Mouse (Mus musculus) gastrocnemius, adult 2 months (tissue): Measurements from ENCODE around the gene Glo1. TPM values are rescaled to one million over a fixed set of nuclear protein-coding genes. Genes with fewer than 3 reads are reported as not detected.

Experiments used
- DNase-seq: peaks from one replicate; pipeline ENCODE4 v3.0.0; 2022
- H3K27ac ChIP-seq: fragments of 200-600 bp; 2 replicates; pipeline ENCODE4 v1.8.1; 2022; ENCODE audit warnings: mild to moderate bottlenecking
- H3K4me3 ChIP-seq: fragments of 200-600 bp; 2 replicates; pipeline ENCODE4 v1.8.1; 2022; ENCODE audit warnings: mild to moderate bottlenecking, moderate library complexity
- CTCF ChIP-seq: fragments of 200-600 bp; IDR thresholded peaks from 2 replicates; pipeline ENCODE4 v1.8.1; 2022; ENCODE audit warnings: antibody characterized with exemption, mild to moderate bottlenecking, moderate library complexity
- intact Hi-C: fragments of 180-260 bp; cut with DNase I; formaldehyde crosslinking; loops from one replicate; pipeline ENCODE4 v1.15.1; 2025
- total RNA-seq, 2 experiments: library from RNA; stranded (reverse); gene quantifications; 2 replicates each; pipeline ENCODE4 v1.2.3; 2021

The Glo1 gene
- total RNA-seq, 2 experiments from 2014 or later: 159 to 169 TPM

- Histone ChIP-seq H3K27ac (peak overlapping the region; percentile 46), H3K4me3 (no peak overlapping the region)
- no peak for TF ChIP-seq CTCF
- intact Hi-C loops: loop anchor here (10.0 kb wide), 1 partner anchor 135 kb away; no protein-coding TSS in a partner anchor
- DNase-seq: no peak
These were observed 76.5 kb downstream of the Glo1 start for GRCm38 (mm10) chr17:30549899-30550773.

- Histone ChIP-seq H3K4me3 (peak overlapping the region; percentile 44), H3K27ac (peak overlapping the region; percentile 56)
- peak; percentile 72 for DNase-seq
- intact Hi-C loops: no loop called here
- TF ChIP-seq CTCF: peak; percentile 30
These were observed 87.6 kb downstream of the Glo1 start for GRCm38 (mm10) chr17:30539098-30539497.

- intact Hi-C loops: no loop called here
- DNase-seq: no peak
- Histone ChIP-seq H3K27ac (no peak overlapping the region), H3K4me3 (no peak overlapping the region)
- TF ChIP-seq CTCF: no peak
These were observed 90.0 kb downstream of the Glo1 start for GRCm38 (mm10) chr17:30536651-30537050.

Other genes with a start within 250 kb of the Glo1 start
- 10 to 100 TPM; 11.9 to 14.7 TPM for gene Btbd9, start 50.4 kb downstream of the Glo1 start, total RNA-seq
- under 1 TPM in 1 of 2 experiments, not detected in 1; 0.11 TPM for gene Dnah8, start 2.5 kb downstream of the Glo1 start, total RNA-seq